Mouse (Mus musculus): ENCODE data around the gene Ywhah. TPM values are rescaled to one million over a fixed set of nuclear protein-coding genes. Genes with fewer than 3 reads are reported as not detected.
A peak's percentile ranks its signal among the peaks of the same experiment; 100 is the strongest.
"Not testable (repeated sequence)": the region's sequence is repeated elsewhere in the genome, so short reads cannot be mapped to it uniquely, and the experiment has no call there.

Ywhah gene
- polyA plus RNA-seq, 3 experiments from 2014 or later = 206 to 398 (median 214) TPM

- no peak for ATAC-seq
Observed at GRCm38 (mm10) chr5:33011132-33012106, 7.2 kb upstream of the Ywhah start.

GRCm38 (mm10) chr5:33014096-33014495 lies 4.5 kb upstream of the Ywhah start:
- ATAC-seq = no peak

GRCm38 (mm10) chr5:33015579-33015978 lies 3.0 kb upstream of the Ywhah start:
- ATAC-seq = no peak

- ATAC-seq = peak; percentile 10
Observed at GRCm38 (mm10) chr5:33018189-33018560, 441 bp upstream of the Ywhah start.

- ATAC-seq = no peak
Observed at GRCm38 (mm10) chr5:33019426-33019821, 808 bp downstream of the Ywhah start.

- no peak for ATAC-seq
Observed at GRCm38 (mm10) chr5:33021622-33022021, 3.0 kb downstream of the Ywhah start.

- ATAC-seq = no peak
Observed at GRCm38 (mm10) chr5:33023337-33023736, 4.7 kb downstream of the Ywhah start.

GRCm38 (mm10) chr5:33024474-33024873 lies 5.9 kb downstream of the Ywhah start:
- ATAC-seq = no peak

- no peak for ATAC-seq
Observed at GRCm38 (mm10) chr5:33028656-33029055, 10.0 kb downstream of the Ywhah start.

- no peak for ATAC-seq
Observed at GRCm38 (mm10) chr5:33030425-33031175, 12.0 kb downstream of the Ywhah start.

- ATAC-seq = no peak
Observed at GRCm38 (mm10) chr5:33032036-33032773, 13.6 kb downstream of the Ywhah start.

GRCm38 (mm10) chr5:33033121-33033520 lies 14.5 kb downstream of the Ywhah start:
- peak; percentile 71 for ATAC-seq

- not testable (repeated sequence) for ATAC-seq
Observed at GRCm38 (mm10) chr5:33033633-33034032, 15.0 kb downstream of the Ywhah start.

GRCm38 (mm10) chr5:33034100-33034499 lies 15.5 kb downstream of the Ywhah start:
- ATAC-seq = peak; percentile 57

- ATAC-seq = no peak
Observed at GRCm38 (mm10) chr5:33034916-33035315, 16.3 kb downstream of the Ywhah start.

- ATAC-seq = peak; percentile 69
Observed at GRCm38 (mm10) chr5:33038656-33039509, 20.3 kb downstream of the Ywhah start.

- ATAC-seq = peak; percentile 77
Observed at GRCm38 (mm10) chr5:33039510-33039911, 20.9 kb downstream of the Ywhah start.

GRCm38 (mm10) chr5:33040735-33041134 lies 22.1 kb downstream of the Ywhah start:
- not testable (repeated sequence) for ATAC-seq

GRCm38 (mm10) chr5:33043397-33043796 lies 24.8 kb downstream of the Ywhah start:
- ATAC-seq = peak; percentile 67

GRCm38 (mm10) chr5:33044636-33045315 lies 26.2 kb downstream of the Ywhah start:
- no peak for ATAC-seq

- ATAC-seq = no peak
Observed at GRCm38 (mm10) chr5:33045316-33045705, 26.7 kb downstream of the Ywhah start.

Measured in inflammation-experienced regulatory T-cells, adult 6 months (primary cell).